Mouse (Mus musculus) heart, adult 2 months (tissue): ENCODE measurements at regions not wholly inside any gene's neighbourhood (a gene's known extent, or its start where the extent isn't known, plus 50 kb on each side); places are given as distances from the start of the nearest gene placed in this dataset.

Experiments used
- CTCF ChIP-seq: fragments of 200-600 bp; IDR thresholded peaks from 2 replicates; pipeline ENCODE4 v1.8.1; 2022; ENCODE audit warnings: antibody characterized with exemption, mild to moderate bottlenecking, moderate library complexity
- EP300 ChIP-seq: fragments of 200-500 bp; IDR thresholded peaks from 2 replicates; pipeline ENCODE4 v1.6.1; 2011; ENCODE audit warnings: low read depth, low read length, control low read depth; ENCODE audit not compliant: insufficient read depth
- POLR2A ChIP-seq: fragments of 200-500 bp; IDR thresholded peaks from 2 replicates; pipeline ENCODE4 v1.6.1; 2011; ENCODE audit warnings: mild to moderate bottlenecking, low read depth, low read length, control low read depth; ENCODE audit not compliant: insufficient read depth

DNA sequence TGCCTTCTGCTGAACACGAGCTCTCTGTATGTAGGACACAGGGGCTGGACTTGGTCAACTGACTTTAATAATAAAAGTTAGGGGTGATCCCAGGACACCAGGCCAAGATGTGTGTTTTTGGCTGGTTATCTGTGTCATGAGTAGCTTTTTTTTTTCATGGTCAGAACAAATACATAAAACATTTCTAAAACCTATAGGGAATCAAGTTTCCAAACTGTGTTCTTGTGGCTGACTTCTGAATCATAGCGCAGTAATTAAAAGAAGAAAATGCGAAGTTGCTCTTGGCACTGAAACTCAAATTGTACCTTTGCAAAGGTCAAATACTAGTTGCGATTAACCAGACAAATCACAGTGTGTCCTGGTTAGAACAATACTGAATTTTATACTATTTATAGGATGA lies 189.5 kb upstream of the Maf start:
- TF ChIP-seq CTCF (no peak), POLR2A (no peak), EP300 (no peak)
